Mouse (Mus musculus) B cell, adult 2 months (primary cell): ENCODE results near the gene 1190005I06Rik.
A peak's percentile ranks its signal among the peaks of the same experiment; 100 is the strongest.

Experiments
- DNase-seq, 2 experiments: peaks; one replicate each; pipeline ENCODE4 v3.0.0; 2022

The 1190005I06Rik gene

DNA sequence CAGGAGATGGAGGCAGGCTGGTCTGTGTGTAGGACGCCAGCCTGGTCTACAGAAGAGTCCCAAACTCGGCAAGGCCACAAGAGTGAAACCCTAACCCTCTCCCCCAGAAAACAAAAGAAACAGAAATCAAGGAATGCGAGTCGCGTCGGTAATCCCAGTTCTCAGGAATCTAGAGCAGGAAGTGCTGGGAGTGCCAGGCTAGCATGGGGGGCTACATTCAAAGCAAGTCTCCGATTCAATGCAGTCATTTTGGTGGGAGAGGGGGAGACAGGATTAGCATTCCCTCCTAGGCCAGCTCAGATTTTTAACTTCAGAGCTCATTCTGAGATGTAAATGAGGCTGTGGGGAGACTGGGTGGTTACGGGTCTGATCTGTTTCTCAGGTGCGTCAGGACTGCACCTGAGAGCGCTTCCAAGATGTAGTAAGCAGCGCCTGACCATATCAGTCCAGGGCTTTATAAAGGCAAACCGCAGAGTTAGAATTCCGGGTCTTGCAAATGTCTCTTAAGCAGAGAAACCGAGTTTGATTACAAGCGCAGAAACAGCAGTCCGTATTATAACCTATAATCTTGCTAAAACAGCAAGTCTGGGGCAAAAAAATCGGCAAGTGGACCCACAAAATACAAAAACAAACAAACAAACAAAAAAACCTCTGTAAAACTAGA lies 19.5 kb upstream of the 1190005I06Rik start:
- no peak for DNase-seq

DNA sequence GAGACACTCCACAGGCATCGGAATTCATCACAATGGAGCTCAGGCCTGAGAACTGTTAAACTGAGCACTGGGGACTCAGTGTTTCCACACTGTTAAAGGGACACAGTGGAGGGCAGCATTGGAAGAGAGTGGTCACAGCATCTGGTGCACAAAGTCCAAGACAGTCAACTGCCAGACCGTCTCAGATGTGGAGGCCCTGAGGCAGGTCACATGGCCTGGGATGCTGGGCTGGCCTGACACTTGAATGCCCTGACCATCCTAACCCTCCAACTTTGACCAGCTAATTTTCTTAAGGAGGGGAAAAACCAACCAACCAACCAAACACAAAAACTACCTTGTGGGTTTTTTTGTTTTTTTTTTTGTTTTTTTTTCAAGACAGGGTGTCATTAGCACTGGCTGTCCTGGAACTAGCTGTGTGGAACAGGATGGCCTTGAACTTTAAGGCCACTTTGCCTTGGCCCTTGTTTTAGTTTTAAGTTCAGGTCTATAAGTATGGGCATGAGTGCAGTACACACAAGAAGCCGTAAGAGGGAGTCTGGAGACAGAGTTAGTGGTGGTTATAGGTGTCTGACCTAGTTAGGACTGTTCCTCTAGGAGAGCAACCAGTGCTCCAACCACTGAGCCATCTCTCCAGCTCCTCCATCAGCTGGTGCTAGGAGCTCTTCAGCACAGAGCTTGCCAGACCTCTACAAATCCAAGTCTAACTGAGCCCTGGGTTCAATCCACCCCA lies 18.5 kb upstream of the 1190005I06Rik start:
- no peak for DNase-seq

DNA sequence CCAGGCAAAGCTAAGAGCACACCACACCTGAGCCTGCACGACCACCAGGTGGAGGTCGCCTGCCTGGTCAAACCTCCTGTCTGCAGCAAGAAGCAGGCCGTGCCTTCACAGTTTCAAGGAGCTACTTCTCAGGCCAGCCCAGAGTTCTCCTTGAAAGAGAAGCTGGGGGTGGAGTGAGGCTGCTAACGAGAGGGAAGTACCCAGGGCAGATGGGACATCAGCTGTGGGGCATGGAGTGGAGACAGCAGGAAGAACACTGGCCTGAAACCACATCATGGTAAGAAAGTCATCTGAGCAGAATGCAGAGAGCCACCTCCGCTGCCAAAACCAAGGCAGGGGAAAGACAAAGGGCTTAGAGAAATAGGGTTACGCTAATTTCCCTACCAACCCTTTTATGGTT lies 17.1 kb upstream of the 1190005I06Rik start:
- no peak for DNase-seq

DNA sequence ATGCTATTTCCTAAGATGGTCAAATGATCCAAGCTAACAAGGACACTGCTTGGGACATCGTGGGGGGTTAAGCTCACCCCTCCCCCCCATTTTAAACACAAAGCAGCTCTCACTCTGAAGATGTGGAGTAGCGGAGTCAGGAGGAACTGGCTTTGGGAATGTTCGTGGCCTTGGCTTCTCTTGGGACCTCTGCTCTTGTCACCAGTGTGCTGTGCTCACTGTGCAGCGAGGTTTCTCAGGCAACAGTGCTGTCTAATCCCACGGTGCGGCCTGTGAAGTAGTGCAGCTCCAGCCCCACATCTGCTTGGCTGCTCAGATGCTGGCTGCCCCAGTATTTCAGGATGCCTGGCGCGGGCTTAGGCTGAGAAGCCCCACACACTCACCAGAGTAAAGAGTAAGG lies 10.0 kb upstream of the 1190005I06Rik start:
- no peak for DNase-seq

DNA sequence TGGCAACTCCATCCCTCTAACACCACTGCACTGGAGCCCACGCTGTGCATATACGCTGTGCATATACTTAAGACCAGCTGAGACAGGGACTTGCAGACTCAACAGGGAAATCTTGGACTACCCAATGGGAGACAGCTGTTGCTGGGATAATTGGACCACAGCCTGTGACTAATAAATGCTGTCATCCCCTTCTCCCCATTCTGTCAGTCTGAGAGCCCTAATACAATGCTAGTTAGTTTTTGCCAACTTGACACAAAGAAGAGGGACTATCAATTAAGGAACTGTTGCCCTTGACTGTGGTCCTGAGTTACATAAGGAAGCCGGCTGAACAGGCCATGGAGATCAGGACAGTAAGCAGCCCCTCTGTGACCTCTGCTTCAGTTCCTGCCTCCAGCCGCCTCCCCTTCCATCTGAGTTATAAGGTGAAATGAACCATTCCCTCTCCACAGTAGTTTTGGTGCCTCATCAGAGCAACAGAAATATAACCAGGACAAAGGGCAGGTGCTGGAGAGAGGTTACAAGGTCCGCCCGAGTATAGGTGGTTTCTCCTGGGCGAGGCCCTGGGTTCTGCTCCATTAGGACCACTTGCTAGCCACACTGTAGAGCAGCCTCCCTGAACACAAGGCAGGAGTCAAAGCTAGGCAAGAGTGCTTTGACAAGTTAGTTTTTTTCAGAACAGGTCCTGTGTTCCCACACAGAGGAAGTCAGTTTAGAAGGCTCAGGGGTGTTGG lies 9.1 kb upstream of the 1190005I06Rik start:
- no peak for DNase-seq

DNA sequence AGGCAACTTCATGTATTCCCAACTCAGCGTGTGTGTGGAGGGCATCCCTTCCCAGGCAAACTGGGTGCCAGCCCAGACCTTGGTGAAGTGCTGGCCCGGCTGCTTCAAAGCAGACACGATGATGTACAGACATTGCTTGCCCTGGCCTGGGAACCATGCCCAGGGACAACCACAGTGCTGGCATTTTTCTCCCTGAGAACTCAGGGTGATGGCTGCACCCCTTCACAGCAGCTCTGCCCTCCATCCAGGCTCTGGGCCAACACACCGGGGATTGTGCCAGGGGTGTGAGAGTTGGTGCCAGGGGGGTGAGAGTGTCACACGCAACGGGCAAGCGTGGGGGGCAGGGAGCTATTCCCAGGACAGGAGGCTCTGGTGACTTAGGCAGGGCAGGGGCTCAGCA lies 2.8 kb downstream of the 1190005I06Rik start:
- no peak for DNase-seq

DNA sequence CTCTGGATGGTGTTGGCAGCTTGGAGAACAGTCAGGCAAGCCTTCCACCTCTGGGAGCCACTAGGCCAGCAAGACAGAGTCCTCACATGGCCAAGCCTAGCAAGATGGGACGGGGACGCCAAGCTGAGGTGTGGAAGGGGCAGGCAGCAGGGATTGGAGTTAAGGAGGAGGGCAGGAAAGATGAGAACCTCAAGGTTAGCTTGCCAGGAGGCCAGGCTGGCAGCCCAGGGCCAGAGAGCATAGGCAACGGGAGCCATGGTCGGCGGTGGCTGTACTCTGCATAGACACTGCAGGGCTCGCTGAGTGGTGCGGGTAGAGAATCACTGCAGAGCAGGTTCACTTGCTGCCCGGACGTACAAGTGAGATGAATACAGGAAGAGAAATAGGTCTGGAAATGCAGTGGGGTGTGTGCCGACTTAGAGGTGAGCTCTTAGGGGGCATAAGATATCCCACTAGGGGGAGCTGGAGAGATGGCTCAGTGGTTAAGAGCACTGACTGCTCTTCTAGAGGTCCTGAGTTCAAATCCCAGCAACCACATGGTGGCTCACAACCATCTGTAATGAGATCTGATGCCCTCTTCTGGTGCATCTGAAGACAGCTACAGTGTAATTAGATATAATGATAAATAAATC lies 5.3 kb downstream of the 1190005I06Rik start:
- DNase-seq = no peak

DNA sequence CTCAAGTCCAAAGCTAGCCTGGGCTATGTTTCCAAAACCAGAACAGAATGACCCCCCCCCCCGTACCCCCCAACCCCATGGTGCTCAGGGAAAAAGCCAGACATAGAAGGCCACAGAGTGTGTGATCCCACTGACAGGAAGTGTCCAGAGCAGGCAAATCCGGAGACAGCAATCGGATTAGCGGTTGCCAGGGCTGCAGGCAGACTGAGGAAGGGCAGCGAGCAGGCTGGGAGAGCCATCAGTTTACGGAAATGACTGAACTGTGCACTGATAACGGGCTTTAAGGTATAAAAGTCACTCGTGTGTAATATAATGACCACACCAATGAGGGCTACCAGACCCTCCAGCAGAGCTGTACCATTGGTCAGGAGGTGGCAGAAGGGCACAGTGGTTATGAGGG lies 6.2 kb downstream of the 1190005I06Rik start:
- no peak for DNase-seq

DNA sequence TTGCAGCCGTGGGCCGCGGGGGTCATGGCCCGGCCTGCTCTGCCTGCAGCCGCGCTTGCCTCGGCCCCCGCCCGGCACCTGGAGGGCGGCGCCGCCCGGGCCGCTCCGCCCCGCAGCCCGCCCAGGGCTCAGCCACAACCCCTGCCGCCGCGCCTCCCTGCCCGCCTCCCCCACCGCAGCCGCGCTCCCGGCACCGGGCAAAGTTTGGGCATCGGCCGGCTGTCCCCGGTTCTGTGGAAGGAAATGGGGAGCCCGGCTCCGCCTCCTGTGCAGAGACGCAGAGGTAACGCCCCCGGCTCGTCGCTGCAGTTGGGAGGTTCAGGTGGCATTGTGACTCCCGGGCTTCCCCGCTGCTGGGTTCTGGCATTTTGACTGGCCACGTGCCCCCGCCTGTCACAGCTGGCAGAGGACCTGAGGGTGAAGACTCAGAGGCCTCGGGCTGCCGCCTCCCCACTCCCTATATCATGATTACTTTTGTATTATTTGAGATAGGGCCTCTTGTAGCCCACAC lies 13.0 kb downstream of the 1190005I06Rik start:
- DNase-seq = peak; percentile 54 to 61

DNA sequence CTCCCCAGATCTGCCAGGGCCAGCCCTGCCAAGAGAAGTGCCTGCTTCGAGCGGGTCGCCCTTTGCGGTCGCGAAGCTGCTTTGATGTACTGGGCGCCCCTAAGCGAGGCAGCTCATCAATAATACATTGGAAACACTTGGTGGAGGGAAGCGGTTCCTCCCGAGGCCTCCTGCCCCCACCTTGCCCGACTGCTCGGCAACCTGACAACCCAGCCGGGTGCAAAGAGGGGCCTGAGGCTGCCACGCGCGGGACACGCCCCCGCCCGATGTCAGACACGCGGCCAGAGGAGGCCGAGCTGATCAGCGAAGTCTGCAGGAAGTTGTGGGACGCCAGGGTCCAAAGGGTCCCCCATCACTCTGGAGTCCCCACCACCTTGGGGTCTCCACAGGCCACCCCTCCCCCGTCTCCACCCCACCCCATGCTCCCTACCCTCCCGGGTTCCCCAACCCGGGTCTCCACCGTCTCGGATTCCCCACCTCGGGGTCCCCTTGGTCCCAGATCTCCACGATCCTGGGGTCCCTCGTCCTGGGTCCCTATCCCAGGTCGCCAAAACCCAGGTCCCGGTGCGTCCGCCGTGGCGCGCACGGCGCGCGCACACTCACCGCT lies 13.7 kb downstream of the 1190005I06Rik start:
- peak; percentile 16 to 23 for DNase-seq

DNA sequence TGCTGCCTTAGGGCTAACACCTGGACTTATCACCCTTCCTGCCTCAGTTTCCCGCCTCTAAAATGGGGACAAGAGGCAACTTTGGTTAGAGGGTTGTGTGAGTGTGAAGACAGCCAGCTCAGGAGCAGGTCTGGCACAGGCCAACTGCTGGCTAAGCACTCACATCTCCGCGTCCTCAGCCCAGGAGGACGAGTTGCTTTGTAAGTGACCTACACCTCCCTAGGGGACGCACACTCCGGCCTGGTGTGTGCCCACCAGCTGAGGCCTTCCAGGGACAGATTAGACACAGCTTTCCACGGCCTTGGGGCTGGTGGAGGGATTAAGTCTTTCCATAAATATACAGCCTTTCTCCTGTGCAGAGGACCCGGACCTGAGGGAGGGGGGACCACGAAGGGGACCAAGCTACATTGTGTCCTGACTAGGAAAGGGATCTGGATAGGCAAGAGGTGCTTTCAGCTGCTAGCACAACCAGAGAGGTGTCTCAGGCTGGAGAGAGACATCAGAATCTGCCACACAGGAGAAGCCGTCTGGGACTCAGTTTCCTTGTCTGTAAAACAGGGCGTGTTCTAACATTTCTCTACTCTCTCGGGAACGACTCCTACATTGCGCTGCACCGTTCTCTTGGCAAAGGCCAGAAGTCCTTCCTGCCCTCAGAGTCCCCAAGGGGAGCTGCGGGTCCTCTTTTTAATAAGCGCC lies 14.3 kb downstream of the 1190005I06Rik start:
- no peak for DNase-seq

DNA sequence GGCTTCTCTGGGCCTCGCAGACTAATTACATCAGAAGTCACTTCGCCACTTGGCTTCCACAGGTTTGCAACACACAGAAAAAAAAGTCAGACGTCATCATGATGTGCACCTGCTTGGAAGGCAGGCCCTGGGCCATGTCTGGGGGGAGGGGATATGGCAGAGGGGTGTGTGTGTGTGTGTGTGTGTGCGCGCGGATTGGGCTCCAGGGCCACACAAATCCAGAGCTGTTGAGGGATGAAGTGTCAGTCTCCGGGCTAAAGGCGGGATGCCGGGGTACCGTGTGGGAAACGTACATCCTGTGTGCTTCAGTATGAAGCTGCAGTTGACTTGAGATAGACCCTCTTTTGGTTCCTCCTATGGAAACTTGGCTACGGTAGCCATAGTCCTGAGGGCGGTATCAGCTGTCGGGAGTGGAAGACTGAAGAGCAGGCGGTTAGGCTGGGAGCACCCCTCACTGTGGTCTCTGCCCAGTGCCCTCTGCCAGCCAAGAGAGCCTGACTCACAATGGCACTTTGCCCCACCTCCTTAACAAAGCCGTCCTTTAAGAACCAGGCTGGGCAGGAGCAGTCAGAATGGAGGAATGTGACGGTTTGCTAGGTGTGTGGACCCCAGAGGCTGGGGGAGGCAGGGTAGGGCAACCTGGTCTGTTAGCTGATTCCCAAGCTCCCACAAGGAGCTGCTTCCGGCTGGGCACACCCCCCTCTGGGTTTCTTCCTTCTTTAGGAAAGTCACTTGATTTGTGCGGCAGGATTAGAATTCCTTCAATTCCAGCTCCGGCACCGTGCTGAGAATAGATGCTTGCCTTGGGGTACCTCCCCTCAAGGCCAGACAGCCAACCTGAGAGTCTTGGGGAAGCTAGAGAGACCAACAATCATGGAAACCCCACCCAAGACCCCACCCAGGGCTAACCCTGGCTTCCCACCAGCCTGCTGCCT lies 15.7 kb downstream of the 1190005I06Rik start:
- no peak for DNase-seq

DNA sequence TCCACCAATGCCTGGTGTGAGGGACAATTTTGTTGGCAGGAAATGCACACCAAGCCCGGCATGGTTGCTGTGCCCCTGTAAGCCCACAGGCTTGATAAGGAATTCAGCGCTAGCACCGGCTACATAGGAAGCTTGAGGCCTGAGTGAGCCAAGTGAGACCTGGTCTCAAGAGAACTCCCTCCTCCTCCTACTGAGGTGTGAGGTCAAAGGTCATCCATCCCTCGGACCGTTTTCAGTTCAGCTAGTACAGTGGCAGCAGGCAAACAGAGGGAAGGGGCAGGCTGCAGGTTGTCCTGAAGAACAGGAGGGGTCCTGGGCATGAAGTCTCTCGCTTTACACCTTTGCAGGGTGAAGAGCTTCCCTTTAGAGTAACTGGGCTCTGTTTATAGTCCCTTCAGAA lies 16.6 kb downstream of the 1190005I06Rik start:
- DNase-seq = no peak

DNA sequence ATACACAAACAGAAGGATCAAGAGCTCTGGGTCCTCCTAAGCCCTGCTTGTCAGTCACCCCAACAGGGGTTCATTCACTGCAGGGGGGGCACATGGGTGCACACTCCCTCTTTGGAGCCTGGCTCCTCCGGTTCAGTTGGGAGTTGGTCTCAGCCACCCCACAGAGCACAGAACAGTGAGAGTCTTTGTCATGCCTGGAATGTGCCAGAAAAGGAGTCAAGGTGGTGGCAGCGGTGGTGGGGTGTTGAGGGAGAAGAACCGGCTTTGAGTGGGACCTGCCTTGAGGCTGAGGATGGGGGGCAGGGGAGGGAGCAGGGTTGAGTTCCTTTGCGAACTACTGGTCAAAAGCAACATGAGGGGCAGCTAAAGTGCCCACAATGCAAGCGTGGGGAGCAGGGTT lies 17.4 kb downstream of the 1190005I06Rik start:
- DNase-seq = no peak

DNA sequence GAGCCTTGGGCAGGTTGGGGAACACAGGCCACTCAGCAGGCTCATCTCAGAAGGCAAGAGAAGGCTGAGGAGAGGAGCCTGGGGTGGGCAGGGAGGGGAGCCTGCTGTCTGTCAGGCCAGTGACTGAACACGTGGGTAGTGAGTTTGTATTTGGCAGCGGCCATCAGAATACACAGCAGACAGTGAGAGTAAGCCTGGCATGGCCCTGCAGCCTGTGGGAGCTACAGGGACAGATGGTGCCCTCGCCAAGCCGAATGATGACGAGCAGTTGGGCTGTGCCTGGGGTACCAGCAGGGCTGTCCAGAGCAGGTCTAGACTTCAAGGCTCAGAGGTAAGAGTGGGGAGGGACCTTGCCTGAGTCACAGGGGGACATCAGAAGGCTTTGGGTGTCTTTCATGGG lies 20.1 kb downstream of the 1190005I06Rik start:
- DNase-seq = no peak

DNA sequence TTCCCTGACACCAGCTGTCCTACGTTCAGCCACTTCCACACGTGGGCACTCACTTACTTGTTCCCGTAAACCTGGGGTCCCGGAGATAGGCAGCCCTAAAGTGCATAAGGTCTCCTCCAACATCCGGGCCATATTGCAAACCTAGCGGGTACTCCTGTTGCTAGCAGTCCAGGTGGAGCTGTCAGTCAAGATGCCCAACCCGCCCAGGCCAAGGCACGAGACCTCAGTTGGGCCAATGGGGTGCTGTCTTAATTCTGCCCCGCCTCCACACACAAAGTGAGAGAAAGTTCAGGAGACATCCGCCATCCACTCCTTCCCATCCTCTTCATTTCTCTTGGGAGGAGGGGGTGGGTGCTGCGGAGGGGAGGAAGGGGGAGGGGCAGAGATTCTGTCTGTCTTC lies 21.0 kb downstream of the 1190005I06Rik start:
- no peak for DNase-seq

DNA sequence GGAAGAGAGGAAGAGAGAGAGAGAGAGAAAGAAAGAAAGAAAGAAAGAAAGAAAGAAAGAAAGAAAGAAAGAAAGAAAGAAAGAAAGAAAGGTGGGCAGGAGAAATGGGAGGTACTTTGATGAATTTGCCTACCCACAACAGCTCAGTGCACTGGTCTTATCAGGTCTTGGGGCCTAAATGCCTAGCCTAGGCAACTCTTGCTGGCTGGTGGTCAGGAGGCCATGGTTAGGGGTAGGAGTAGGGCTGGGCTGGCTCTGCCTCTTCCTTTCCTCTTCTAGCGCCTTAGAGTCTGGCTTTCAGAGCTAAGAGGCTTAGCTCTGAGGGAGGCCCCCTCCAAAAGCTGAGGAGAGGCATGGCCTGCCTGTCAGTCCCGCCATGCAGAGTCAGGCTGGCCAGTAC lies 23.8 kb downstream of the 1190005I06Rik start:
- DNase-seq = no peak

DNA sequence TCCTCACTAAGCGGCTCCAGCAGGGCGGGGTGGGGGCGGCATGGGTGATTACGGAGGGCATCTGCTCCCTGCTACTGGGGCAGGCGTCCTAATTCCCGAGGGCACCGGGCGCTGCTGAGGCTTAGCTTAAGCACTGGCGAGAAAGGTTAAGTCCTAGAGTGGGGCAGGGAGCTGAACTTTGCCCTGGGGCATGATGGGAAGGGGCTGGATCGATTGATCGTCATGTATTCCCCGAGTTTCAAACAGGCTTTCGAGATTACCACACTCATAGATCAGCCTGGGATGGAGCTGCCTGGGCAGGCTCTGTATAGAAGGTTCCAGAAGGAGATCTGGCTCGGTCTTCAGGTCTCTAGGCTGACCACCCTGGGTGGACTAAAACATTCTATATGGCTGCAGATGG lies 25.3 kb downstream of the 1190005I06Rik start:
- DNase-seq = no peak

DNA sequence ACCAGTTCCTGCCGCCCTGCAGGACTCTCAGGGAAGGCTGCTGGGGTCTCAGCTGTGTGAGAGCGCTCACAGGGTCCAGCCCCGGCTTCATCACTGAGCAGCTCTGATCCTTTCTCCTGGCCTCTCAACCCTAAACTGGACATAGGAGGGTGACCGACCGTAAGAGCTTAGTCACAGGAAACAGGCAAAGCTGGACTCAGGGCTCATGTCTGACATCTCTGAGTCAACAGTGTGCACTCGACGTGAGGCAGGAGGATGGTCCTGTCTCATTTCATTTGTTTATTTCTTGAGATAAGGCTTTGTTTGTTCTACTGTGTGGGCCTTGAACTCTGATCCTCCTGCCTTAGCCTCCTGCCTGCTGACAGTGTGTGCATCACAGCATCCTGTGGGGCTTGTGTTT lies 27.0 kb downstream of the 1190005I06Rik start:
- no peak for DNase-seq

DNA sequence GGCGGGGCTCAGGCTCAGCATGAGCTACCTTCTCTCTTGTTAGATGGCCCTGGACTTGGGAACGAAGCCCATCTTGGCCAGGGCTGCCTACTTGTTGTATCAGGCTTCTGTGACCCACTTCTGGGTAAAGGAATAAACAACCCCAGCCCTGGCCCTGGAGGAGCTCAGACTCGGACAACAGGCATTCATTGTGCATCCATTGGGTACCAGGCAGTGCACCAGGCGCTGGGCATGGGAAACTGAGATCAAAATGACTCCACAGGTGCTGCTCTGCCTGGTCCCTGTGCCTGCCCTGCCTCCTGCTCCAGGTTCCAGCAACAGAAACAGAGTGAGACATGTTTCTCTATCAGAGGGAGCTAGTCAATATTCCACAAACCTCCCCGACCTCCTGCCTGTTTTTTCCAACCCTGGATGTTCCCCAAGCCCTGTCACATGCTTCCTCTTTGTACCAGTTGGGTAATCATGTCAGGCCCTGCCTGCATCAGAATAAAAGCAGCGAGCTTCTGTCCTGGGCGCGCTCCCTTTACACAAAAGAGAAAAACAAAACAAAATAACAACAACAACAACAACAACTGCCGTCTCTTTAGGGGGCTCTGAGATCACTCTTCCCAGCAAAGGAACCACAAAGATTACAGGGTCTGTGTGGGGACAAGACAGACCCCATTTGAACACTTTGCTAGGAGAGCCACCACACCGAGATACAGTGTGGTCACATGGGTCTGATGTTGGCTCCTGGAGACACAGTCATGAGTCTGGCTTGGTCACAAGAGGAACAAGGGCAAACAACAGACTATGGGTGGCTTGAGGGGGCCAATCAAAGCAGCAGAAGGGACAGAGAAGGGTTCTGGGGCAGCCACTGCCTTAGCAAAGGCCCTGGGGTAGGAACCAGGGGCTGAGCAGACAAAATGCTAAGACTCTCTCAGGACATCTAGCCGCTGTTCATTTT lies 27.9 kb downstream of the 1190005I06Rik start:
- no peak for DNase-seq
